Mouse (Mus musculus) midbrain, postnatal 0 days (tissue): ENCODE results near the gene Ltbr. TPM values are rescaled to one million over a fixed set of nuclear protein-coding genes. Genes with fewer than 3 reads are reported as not detected.

ENCODE experiments used
- ATAC-seq: fragments of 200-750 bp; cut with Nextera tagmentation; 2 replicates; pipeline ENCODE4 v1.8.0; 2017; ENCODE audit warnings: moderate number of reproducible peaks, mild to moderate bottlenecking, moderate TSS enrichment, moderate library complexity; ENCODE audit not compliant: low FRiP score
- DNase-seq: peaks from one replicate; pipeline ENCODE4 v3.0.0-alpha.2; 2015; ENCODE audit warnings: low spot score
- H3K27ac ChIP-seq: fragments of 300-500 bp; sonication (generic); 2 replicates; pipeline ENCODE4 v1.5.1; 2014; ENCODE audit warnings: low read depth, mild to moderate bottlenecking, low read length, mixed read lengths
- H3K27me3 ChIP-seq: fragments of 300-500 bp; sonication (generic); 2 replicates; pipeline ENCODE4 v1.6.1; 2014; ENCODE audit warnings: low read length, control low read depth, mixed read lengths; ENCODE audit not compliant: insufficient read depth
- H3K36me3 ChIP-seq: fragments of 300-500 bp; sonication (generic); 2 replicates; pipeline ENCODE4 v1.6.1; 2014; ENCODE audit warnings: low read length, control low read depth, mixed read lengths; ENCODE audit not compliant: insufficient read depth
- H3K4me1 ChIP-seq: fragments of 300-500 bp; sonication (generic); 2 replicates; pipeline ENCODE4 v1.6.1; 2014; ENCODE audit warnings: mild to moderate bottlenecking, control low read depth, antibody characterized with exemption, low read length, mixed read lengths; ENCODE audit not compliant: insufficient read depth
- H3K4me2 ChIP-seq: fragments of 300-500 bp; sonication (generic); 2 replicates; pipeline ENCODE4 v1.6.1; 2014; ENCODE audit warnings: low read depth, mild to moderate bottlenecking, low read length, mixed read lengths; ENCODE audit not compliant: poor library complexity, severe bottlenecking
- H3K4me3 ChIP-seq: fragments of 300-500 bp; sonication (generic); 2 replicates; pipeline ENCODE4 v1.5.1; 2014; ENCODE audit warnings: low read depth, mild to moderate bottlenecking, low read length, moderate library complexity
- H3K9ac ChIP-seq: fragments of 300-500 bp; sonication (generic); replicated peaks from 2 replicates; pipeline ENCODE4 v1.6.1; 2014; ENCODE audit warnings: mild to moderate bottlenecking, low read length, moderate library complexity, mixed read lengths; ENCODE audit not compliant: poor library complexity, severe bottlenecking
- H3K9me3 ChIP-seq: fragments of 300-500 bp; sonication (generic); 2 replicates; pipeline ENCODE4 v1.6.1; 2016; ENCODE audit warnings: low read length, control low read depth
- CTCF ChIP-seq: IDR thresholded peaks from 2 replicates; pipeline ENCODE4 v1.5.1; 2016; ENCODE audit warnings: antibody characterized with exemption, mild to moderate bottlenecking
- WGBS: fragments of 180-500 bp; shearing (Covaris S2); extraction: QIAGEN DNeasy Blood & Tissue Kit; methylation state at CpG from one replicate; pipeline ENCODE4 v1.1.7; 2014; 5-methylcytosine and 5-hydroxymethylcytosine counted together
- polyA plus RNA-seq: library from polyadenylated mRNA; unstranded; fragments of >200 nt; fragmentation: Nextera tagmentation; extraction: Ambion mirVana; gene quantifications from 2 replicates; pipeline ENCODE4 v1.2.1, GENCODE M21; 2015
- total RNA-seq: library from RNA; depleted of rRNA; stranded (reverse); fragments of >200 nt; gene quantifications from 2 replicates; pipeline ENCODE4 v1.2.3, GENCODE M21; 2014

The Ltbr gene
- total and polyA plus RNA-seq, 2 experiments from 2014 or later: 14.5 to 24.4 TPM

DNA sequence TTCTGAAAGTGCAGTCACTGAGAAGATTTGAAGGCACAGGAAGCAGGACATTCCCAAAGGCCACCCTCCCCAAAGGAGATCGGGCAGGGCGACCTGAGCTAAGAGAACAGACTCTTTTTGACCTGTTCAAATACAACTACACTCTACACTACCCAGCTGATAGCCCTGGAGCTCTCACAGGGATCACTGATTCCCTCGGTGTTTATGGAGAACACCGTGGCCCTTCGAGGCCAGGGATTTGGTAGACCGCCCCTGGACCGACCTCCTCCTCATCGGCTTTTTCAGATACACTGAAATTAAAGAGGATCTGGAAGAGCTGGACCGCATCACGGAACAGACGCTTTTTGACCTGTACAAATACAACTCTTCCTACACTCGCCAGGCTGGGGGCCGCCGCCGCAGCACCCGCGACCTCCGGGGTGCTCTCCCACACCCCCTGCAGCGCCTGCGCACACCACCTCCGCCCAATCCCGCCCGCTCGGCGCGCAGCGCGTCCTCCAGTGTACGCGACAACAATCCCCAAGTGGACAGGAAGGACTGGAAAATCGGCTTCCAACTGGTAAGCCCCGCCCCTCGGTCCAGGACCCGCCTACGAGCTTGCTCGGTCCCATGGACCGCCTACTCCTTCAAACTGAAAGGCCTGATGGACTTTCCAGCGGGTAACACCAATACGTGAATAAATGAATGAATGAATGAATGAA, 17.1 kb upstream of the Ltbr start:
- peak overlapping the region; percentile 72 for H3K4me2 ChIP-seq
- no peaks in the 10 kb centered on the region for H3K36me3 ChIP-seq
- WGBS: under 1% methylated on average over 39 of the region's 39 CpGs
- H3K4me3 ChIP-seq: peak overlapping the region; percentile 43
- no peak; the same call in 1 of the 2 replicates for TF ChIP-seq CTCF
- no peaks in the 10 kb centered on the region for H3K9me3 ChIP-seq
- H3K9ac ChIP-seq: peak overlapping the region; percentile 47
- no peaks in the 10 kb centered on the region for H3K4me1 ChIP-seq
- ATAC-seq: peak; percentile 76
- H3K27ac ChIP-seq: no peak overlapping the region
- no peaks in the 10 kb centered on the region for H3K27me3 ChIP-seq
- DNase-seq: peak; percentile 83

DNA sequence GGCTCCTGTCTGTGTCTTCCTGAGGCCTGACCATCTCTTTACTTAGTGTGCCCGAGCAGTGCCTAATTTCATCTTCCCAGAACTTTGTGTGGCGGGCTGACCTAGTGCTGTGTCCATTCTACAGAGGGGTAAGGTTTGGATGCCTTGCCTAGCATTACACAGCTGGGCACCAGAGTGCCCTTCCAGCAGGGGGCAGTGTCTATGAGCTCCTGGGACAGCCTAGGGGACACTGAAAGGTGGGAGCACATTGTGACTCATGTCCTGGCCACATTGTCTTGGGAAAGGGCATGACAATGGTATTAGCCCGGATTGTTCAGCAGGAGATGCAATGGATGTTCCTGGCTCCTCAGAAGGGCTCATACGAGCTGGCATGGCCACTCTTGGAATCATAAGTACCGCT, 14.6 kb upstream of the Ltbr start:
- WGBS: 86% methylated on average over 5 of the region's 5 CpGs

DNA sequence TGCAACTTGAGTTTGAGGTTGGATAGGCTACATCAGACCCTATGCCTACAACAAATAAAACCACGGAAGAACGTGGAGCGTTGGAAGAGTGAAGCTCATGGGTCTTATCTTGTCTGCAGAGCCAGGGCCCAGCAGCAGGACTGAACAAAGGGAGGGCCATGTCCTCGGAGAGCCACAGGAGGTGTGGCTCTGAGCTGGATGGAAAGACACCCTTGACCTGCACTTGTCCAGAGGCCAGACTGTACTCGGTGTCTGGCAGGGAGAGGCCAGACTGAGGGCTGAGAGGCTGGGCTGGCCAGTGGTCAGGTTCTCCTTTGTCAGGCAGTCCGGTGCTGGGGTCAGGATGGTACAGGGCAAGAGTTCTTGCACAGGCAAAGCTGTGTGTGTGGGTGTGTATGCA, 11.7 kb upstream of the Ltbr start:
- no peak for TF ChIP-seq CTCF
- Histone ChIP-seq H3K9me3 (no peaks in the 10 kb centered on the region), H3K36me3 (no peaks in the 10 kb centered on the region), H3K27me3 (peaks cover 13% of the 10 kb centered on the region), H3K4me2 (no peak overlapping the region), H3K27ac (no peak overlapping the region), H3K4me1 (peaks cover 6% of the 10 kb centered on the region; the same call in 1 of the 2 replicates), H3K4me3 (no peak overlapping the region), H3K9ac (no peak overlapping the region)
- 68% methylated on average over 6 of the region's 6 CpGs for WGBS
- no peak for DNase-seq
- no peak for ATAC-seq

More for the DNA sequence above, 14.6 kb upstream of the Ltbr start:
- H3K27ac ChIP-seq: no peak overlapping the region
- H3K9me3 ChIP-seq: no peaks in the 10 kb centered on the region
- no peaks in the 10 kb centered on the region for H3K27me3 ChIP-seq
- TF ChIP-seq CTCF: peak; percentile 38
- H3K9ac ChIP-seq: no peak overlapping the region
- no peak overlapping the region for H3K4me2 ChIP-seq
- no peak overlapping the region for H3K4me3 ChIP-seq
- DNase-seq: no peak
- no peaks in the 10 kb centered on the region for H3K4me1 ChIP-seq
- no peak for ATAC-seq
- H3K36me3 ChIP-seq: no peaks in the 10 kb centered on the region

DNA sequence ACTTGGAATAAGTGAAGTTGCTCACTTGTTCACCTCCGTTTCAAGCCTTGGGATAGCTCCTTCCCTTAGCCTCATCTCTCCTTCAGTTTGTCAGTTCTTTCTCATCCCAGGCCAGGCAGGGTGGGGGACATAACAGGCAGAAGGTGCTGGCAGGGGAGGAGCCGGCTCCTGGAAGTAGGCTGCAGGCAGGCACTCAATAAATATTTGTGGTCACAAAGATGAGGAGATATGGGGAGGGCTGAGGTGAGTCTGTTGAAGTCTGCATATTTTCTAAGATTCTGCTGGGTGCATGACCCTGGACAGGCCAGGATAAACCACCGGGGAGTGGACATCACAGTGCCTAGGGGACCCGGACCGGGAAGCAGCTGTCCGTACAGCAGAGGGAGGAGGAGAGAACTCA, 9.9 kb upstream of the Ltbr start:
- Histone ChIP-seq H3K4me1 (peaks cover 6% of the 10 kb centered on the region; the same call in 1 of the 2 replicates), H3K4me3 (no peak overlapping the region), H3K9ac (no peak overlapping the region), H3K4me2 (no peak overlapping the region), H3K36me3 (no peaks in the 10 kb centered on the region), H3K27ac (no peak overlapping the region), H3K9me3 (no peaks in the 10 kb centered on the region), H3K27me3 (peaks cover 14% of the 10 kb centered on the region)
- ATAC-seq (no peak), DNase-seq (no peak)
- WGBS: 74% methylated on average over 6 of the region's 6 CpGs
- TF ChIP-seq CTCF: no peak

DNA sequence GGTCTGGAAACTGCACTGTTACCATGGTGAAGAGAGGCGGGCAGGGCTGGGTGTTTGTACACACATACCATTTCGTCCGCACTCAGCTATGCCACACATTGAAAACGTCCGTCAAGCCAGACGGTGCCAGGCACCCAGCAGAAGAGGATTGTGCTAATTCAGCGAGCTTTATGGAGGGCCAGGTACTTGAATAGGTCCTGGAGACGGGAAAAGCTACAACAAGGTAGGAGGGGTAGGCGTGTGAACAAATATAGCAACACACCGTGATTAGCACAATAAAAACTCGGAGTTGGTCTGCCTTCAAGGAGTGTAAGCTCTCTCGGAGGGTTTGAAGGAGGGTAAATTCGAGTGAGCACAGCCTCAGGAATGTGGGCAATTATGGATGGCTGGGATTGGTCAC, 9.1 kb upstream of the Ltbr start:
- no peak overlapping the region for H3K4me3 ChIP-seq
- peaks cover 6% of the 10 kb centered on the region; the same call in 1 of the 2 replicates for H3K4me1 ChIP-seq
- no peak overlapping the region for H3K4me2 ChIP-seq
- ATAC-seq: no peak
- 54% methylated on average over 13 of the region's 13 CpGs for WGBS
- H3K27me3 ChIP-seq: peaks cover 14% of the 10 kb centered on the region
- H3K9ac ChIP-seq: no peak overlapping the region
- no peaks in the 10 kb centered on the region for H3K9me3 ChIP-seq
- DNase-seq: no peak
- H3K27ac ChIP-seq: no peak overlapping the region
- no peak for TF ChIP-seq CTCF
- no peaks in the 10 kb centered on the region for H3K36me3 ChIP-seq

DNA sequence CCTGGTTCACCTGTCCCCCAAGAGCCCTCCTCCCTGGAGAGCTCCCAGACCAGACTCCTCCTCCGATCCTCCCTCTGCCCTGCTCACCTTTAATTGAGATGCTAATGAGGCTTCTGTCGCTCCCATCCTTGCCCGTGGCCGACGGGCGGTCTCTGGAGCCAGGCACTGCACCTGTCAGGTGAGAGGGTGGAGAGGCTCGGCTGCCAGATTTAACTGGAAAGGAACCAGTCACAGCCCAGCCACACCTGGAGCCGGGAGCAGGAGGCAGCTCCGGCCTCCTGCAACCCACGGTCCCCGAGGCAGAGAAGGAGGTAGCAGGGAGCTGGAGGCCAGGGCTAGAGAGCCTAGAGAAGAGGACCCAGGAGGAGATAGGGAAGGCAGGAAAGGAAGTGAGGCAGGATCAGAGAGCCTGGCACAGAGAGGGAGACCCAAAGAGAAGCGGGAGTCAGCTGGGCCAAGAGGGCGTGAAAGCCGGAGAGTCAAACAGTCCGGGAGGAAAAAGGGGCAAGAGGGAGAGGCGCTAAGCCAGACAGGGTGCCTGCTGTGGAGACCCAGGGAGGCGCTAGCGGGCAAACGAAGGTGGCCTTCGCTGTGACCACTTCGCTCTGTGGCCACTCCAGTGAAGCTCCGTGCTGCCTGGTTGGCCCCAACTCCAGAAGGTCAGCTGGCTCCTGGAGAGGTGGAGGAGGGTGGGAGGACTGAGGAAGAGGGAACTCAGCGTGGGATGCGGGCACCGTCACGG, 7.6 kb upstream of the Ltbr start:
- Histone ChIP-seq H3K9me3 (no peaks in the 10 kb centered on the region), H3K36me3 (no peaks in the 10 kb centered on the region), H3K27me3 (peaks cover 14% of the 10 kb centered on the region), H3K4me2 (0 out of 2 replicates have a peak overlapping the region, but pooled peaks have one; percentile 3), H3K4me1 (peaks cover 6% of the 10 kb centered on the region; the same call in 1 of the 2 replicates), H3K4me3 (no peak overlapping the region), H3K9ac (no peak overlapping the region), H3K27ac (no peak overlapping the region)
- WGBS: 10% methylated on average over 26 of the region's 26 CpGs
- TF ChIP-seq CTCF: no peak
- ATAC-seq: no peak
- no peak for DNase-seq
